Mouse (Mus musculus) erythroblast, embryonic 14.5 days (primary cell): ENCODE data around the gene Arpc3. TPM values are rescaled to one million over a fixed set of nuclear protein-coding genes. Genes with fewer than 3 reads are reported as not detected.
A peak's percentile ranks its signal among the peaks of the same experiment; 100 is the strongest.

Experiments used
- H3K27me3 ChIP-seq: 2 replicates; pipeline ENCODE4 v1.6.1; 2012; ENCODE audit warnings: inconsistent platforms; ENCODE audit not compliant: control insufficient read depth
- H3K36me3 ChIP-seq: 2 replicates; pipeline ENCODE4 v1.6.1; 2012; ENCODE audit warnings: mild to moderate bottlenecking, inconsistent platforms; ENCODE audit not compliant: control insufficient read depth
- H3K4me1 ChIP-seq: 2 replicates; pipeline ENCODE4 v1.6.1; 2012; ENCODE audit warnings: inconsistent platforms; ENCODE audit not compliant: control insufficient read depth
- H3K4me3 ChIP-seq: replicated peaks from 2 replicates; pipeline ENCODE3; 2012; ENCODE audit warnings: moderate library complexity, mild to moderate bottlenecking, inconsistent platforms
- H3K9me3 ChIP-seq: 2 replicates; pipeline ENCODE4 v1.6.1; 2012; ENCODE audit warnings: low read length, inconsistent platforms, mixed read lengths; ENCODE audit not compliant: control insufficient read depth
- GATA1 ChIP-seq: IDR thresholded peaks from 2 replicates; pipeline ENCODE4 v1.6.1; 2012; ENCODE audit warnings: low read length, inconsistent platforms, mixed read lengths
- TAL1 ChIP-seq: IDR thresholded peaks from 3 replicates; pipeline ENCODE4 v1.6.1; 2012; ENCODE audit warnings: low read length, inconsistent platforms, mixed read lengths
- polyA plus RNA-seq: library from polyadenylated mRNA; stranded (reverse); fragments of >175 nt; gene quantifications from 2 replicates; pipeline ENCODE4 v1.2.3, GENCODE M21; 2012

The Arpc3 gene
- 3.9 and 4.1 TPM in 2 replicates for polyA plus RNA-seq

DNA sequence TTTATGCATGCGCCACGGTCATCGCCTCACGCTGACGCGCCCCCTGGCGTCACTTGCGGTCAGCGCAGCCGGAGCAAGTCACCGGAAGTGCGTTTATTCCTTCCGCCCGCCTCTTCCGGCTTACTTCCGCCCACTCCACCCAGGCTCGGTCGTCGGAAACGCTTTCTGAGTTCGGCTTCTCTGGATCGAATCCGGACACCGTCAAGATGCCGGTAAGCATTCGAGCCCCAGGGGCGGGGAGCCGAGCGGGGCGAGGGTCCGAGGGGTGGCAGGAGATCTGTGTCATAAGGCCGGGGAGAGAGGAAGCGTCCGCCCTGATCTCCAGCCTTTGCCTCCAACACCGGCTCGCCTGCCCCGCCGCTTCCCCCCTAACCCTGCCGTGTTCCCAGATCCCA is at the start of gene Arpc3:
Gene Arpc3 (plus strand): TSS at position 93 of the 395 bp plus-strand sequence.
- H3K36me3 ChIP-seq, result peaks cover 30% of the 10 kb centered on the region
- H3K27me3 ChIP-seq, result no peaks in the 10 kb centered on the region
- TF ChIP-seq TAL1 (no peak), GATA1 (no peak)
- peaks cover 24% of the 10 kb centered on the region for H3K4me1 ChIP-seq
- no peaks in the 10 kb centered on the region for H3K9me3 ChIP-seq
- H3K4me3 ChIP-seq, result peak within 1 kb of the TSS; percentile 95

DNA sequence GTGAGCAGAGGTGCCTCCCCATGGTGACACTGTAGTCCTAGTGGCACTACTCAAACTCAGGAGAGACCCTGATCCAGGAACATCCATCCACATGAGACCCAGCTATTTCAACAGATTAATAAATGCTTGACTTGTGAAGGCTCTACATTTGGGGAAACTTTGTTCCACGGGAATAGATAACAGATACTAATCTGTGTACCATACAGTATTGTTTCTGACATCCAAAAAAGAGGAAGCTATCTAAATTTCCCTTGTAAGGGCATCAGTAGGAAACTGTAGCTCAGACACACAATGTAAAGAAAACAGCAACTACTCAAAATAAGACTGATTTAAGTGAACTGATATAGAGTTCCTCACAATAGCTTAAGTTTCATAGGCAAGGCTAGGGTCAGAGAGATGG is 48.8 kb upstream of the Arpc3 start:
- Histone ChIP-seq H3K4me3 (no peak overlapping the region), H3K4me1 (no peaks in the 10 kb centered on the region), H3K9me3 (peaks cover 3% of the 10 kb centered on the region; the same call in 1 of the 2 replicates), H3K36me3 (no peaks in the 10 kb centered on the region; the same call in 1 of the 2 replicates), H3K27me3 (no peaks in the 10 kb centered on the region)
- TF ChIP-seq GATA1, result no peak
- TF ChIP-seq TAL1, result no peak

GRCm38 (mm10) chr5:122343768-122344167 is 47.9 kb upstream of the Arpc3 start:
- TF ChIP-seq TAL1, result no peak
- no peak for TF ChIP-seq GATA1
- H3K4me3 ChIP-seq, result no peak overlapping the region
- no peaks in the 10 kb centered on the region for H3K4me1 ChIP-seq
- peaks cover 3% of the 10 kb centered on the region; the same call in 1 of the 2 replicates for H3K9me3 ChIP-seq
- no peaks in the 10 kb centered on the region for H3K27me3 ChIP-seq
- H3K36me3 ChIP-seq, result no peaks in the 10 kb centered on the region; the same call in 1 of the 2 replicates

DNA sequence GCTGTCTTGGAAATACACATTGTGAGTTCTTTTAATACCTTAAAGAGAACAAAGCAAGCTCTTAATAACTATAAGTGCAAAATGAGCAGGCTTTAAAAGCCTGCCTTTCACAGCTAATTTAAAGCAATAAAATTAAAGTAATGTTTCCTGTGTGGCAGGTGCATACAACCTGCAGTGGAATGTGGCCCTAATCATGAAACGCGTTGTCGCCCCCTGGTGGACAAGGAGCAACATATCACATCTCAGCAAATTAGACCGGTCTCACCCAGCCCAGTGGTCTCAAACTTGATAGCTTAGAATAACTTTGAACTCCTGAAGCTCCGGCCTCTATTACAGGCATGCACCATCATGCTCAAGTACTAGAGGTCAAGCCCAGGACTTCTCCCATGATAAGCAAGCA is 47.4 kb upstream of the Arpc3 start:
- no peaks in the 10 kb centered on the region for H3K27me3 ChIP-seq
- H3K4me1 ChIP-seq, result no peaks in the 10 kb centered on the region
- no peak overlapping the region for H3K4me3 ChIP-seq
- no peak for TF ChIP-seq GATA1
- no peak for TF ChIP-seq TAL1
- H3K9me3 ChIP-seq, result peaks cover 3% of the 10 kb centered on the region; the same call in 1 of the 2 replicates
- no peaks in the 10 kb centered on the region for H3K36me3 ChIP-seq

DNA sequence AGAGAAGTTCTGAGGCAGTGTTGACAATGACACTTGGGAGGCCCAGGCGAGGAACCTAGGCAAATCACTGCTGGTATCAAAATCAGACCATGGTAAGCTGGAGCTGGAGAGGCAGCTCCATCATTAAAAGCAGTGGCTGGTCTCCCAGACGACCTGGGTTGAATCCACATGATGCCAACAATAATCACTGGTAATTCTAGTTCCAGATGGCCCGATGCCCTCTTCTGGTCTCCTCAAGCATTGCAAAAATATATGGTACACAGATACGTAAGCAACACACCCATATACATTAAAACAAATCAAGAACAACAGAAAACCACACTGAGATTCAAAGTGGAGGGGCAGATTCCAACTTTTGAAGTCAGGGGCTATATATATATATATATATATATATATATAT is 45.9 kb upstream of the Arpc3 start:
- Histone ChIP-seq H3K9me3 (peaks cover 3% of the 10 kb centered on the region; the same call in 1 of the 2 replicates), H3K36me3 (no peaks in the 10 kb centered on the region), H3K27me3 (no peaks in the 10 kb centered on the region), H3K4me3 (no peak overlapping the region), H3K4me1 (no peaks in the 10 kb centered on the region)
- TF ChIP-seq TAL1, result no peak
- no peak for TF ChIP-seq GATA1

GRCm38 (mm10) chr5:122353807-122354491 is 37.7 kb upstream of the Arpc3 start, which contains the start of the genes Rad9b and Vps29:
TSS of gene Rad9b (minus strand) at chr5:122354233.
TSS of gene Vps29 (plus strand) at chr5:122354369.
- Histone ChIP-seq H3K36me3 (peaks cover 2% of the 10 kb centered on the region), H3K4me3 (peak within 1 kb of the TSS; percentile 95), H3K4me1 (peaks cover 25% of the 10 kb centered on the region), H3K27me3 (no peaks in the 10 kb centered on the region), H3K9me3 (no peaks in the 10 kb centered on the region)
- TF ChIP-seq TAL1 (no peak), GATA1 (no peak)

- no peaks in the 10 kb centered on the region for H3K9me3 ChIP-seq
- H3K4me3 ChIP-seq, result peak overlapping the region; percentile 95
- peaks cover 25% of the 10 kb centered on the region for H3K4me1 ChIP-seq
- H3K27me3 ChIP-seq, result no peaks in the 10 kb centered on the region
- peaks cover 5% of the 10 kb centered on the region for H3K36me3 ChIP-seq
- TF ChIP-seq GATA1 (no peak), TAL1 (no peak)
These were observed 37.1 kb upstream of the Arpc3 start for GRCm38 (mm10) chr5:122354492-122355067.

DNA sequence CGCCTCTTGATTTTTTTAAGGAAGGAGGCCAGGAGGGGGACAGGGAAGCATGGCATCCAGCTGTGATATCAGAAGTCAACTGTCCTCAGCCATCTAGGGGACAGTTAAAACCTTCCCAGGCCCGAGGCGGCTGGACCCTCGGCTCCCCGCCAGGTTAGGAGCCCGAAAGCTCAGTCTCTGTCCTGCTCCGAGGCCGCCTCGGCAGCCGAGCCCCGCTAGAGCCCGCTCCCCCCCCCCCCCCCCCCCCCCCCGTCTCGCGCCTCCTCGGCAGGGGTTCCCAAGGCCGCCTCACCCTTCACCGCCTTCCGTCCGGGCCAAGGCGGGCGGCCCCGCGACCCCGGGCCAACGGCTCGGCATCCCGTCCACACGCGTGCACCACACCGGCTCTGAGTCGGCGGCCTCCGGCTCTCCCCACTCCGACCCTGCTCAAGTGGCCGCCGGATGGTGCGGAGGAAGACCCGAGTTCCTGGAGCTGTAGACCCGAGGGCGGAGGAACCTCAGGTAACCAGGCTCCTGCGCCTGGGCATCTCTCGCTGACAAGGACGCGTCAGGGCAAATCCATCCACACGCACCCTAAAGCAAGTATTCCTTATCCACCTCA is 20.0 kb upstream of the Arpc3 start, which contains the start of gene Gpn3:
Gene Gpn3 (plus strand): TSS at position 286 of the 601 bp plus-strand sequence.
- H3K4me3 ChIP-seq, result peak within 1 kb of the TSS; percentile 66
- TF ChIP-seq TAL1, result no peak
- TF ChIP-seq GATA1, result no peak
- peaks cover 65% of the 10 kb centered on the region for H3K36me3 ChIP-seq
- no peaks in the 10 kb centered on the region for H3K27me3 ChIP-seq
- H3K4me1 ChIP-seq, result peaks cover 30% of the 10 kb centered on the region
- H3K9me3 ChIP-seq, result no peaks in the 10 kb centered on the region

- H3K27me3 ChIP-seq, result no peaks in the 10 kb centered on the region
- no peak for TF ChIP-seq TAL1
- TF ChIP-seq GATA1, result peak; percentile 95
- H3K36me3 ChIP-seq, result peaks cover 65% of the 10 kb centered on the region
- H3K9me3 ChIP-seq, result no peaks in the 10 kb centered on the region
- peak within 1 kb of the TSS; percentile 66 for H3K4me3 ChIP-seq
- peaks cover 30% of the 10 kb centered on the region for H3K4me1 ChIP-seq
These were observed 19.4 kb upstream of the Arpc3 start, which contains the start of gene Fam216a for GRCm38 (mm10) chr5:122372192-122372769. TSS of gene Fam216a (minus strand) at chr5:122372364.
